Mouse (Mus musculus) cortical plate, adult 2 months (tissue): Measurements from ENCODE around the gene Stx11. TPM values are rescaled to one million over a fixed set of nuclear protein-coding genes. Genes with fewer than 3 reads are reported as not detected.

ENCODE experiments used
- H3K27ac ChIP-seq: fragments of 200-500 bp; 2 replicates; pipeline ENCODE4 v1.5.1; 2012; ENCODE audit warnings: low read length, control low read depth, inconsistent platforms; ENCODE audit not compliant: insufficient read depth
- H3K4me1 ChIP-seq: fragments of 200-500 bp; 2 replicates; pipeline ENCODE4 v1.6.1; 2011; ENCODE audit warnings: low read length; ENCODE audit not compliant: control insufficient read depth, insufficient read depth
- H3K4me3 ChIP-seq: fragments of 200-500 bp; 2 replicates; pipeline ENCODE4 v1.5.1; 2011; ENCODE audit warnings: mild to moderate bottlenecking, low read length, control low read depth; ENCODE audit not compliant: insufficient read depth
- CTCF ChIP-seq: fragments of 200-500 bp; IDR thresholded peaks from 2 replicates; pipeline ENCODE4 v1.5.1; 2011; ENCODE audit warnings: mild to moderate bottlenecking, control low read depth, low read length; ENCODE audit not compliant: insufficient read depth; ENCODE audit errors: extremely low read depth
- POLR2A ChIP-seq: fragments of 200-500 bp; IDR thresholded peaks from 2 replicates; pipeline ENCODE4 v1.6.1; 2011; ENCODE audit warnings: mild to moderate bottlenecking, low read length, control low read depth; ENCODE audit not compliant: insufficient read depth; ENCODE audit errors: extremely low read depth
- polyA plus RNA-seq: library from polyadenylated mRNA; depleted of rRNA; stranded (reverse); fragments of >200 nt; gene quantifications from 2 replicates; pipeline ENCODE4 v1.2.3, GENCODE M21; 2012

Gene Stx11
- polyA plus RNA-seq, 1 experiment: 0.25 TPM

GRCm38 (mm10) chr10:12936079-12936478, 28.0 kb downstream of the Stx11 start:
- TF ChIP-seq POLR2A: no peak
- TF ChIP-seq CTCF: no peak
- H3K4me3 ChIP-seq: no peak overlapping the region
- H3K27ac ChIP-seq: no peak overlapping the region
- H3K4me1 ChIP-seq: no peaks in the 10 kb centered on the region; the same call in 1 of the 2 replicates

GRCm38 (mm10) chr10:12935575-12935974, 28.5 kb downstream of the Stx11 start:
- Histone ChIP-seq H3K4me1 (no peaks in the 10 kb centered on the region), H3K4me3 (no peak overlapping the region), H3K27ac (no peak overlapping the region)
- TF ChIP-seq POLR2A (no peak), CTCF (no peak)

GRCm38 (mm10) chr10:12931492-12932400, 32.4 kb downstream of the Stx11 start:
- Histone ChIP-seq H3K4me3 (no peak overlapping the region), H3K4me1 (no peaks in the 10 kb centered on the region), H3K27ac (no peak overlapping the region)
- TF ChIP-seq POLR2A: no peak
- no peak for TF ChIP-seq CTCF

- TF ChIP-seq CTCF: no peak
- no peak for TF ChIP-seq POLR2A
- Histone ChIP-seq H3K27ac (no peak overlapping the region), H3K4me1 (no peaks in the 10 kb centered on the region), H3K4me3 (no peak overlapping the region)
Observed at GRCm38 (mm10) chr10:12930351-12930905, 33.7 kb downstream of the Stx11 start.

- TF ChIP-seq CTCF: no peak
- no peak overlapping the region for H3K27ac ChIP-seq
- H3K4me1 ChIP-seq: no peaks in the 10 kb centered on the region
- H3K4me3 ChIP-seq: no peak overlapping the region
Observed at GRCm38 (mm10) chr10:12929857-12930174, 34.3 kb downstream of the Stx11 start.

- Histone ChIP-seq H3K27ac (no peak overlapping the region), H3K4me3 (no peak overlapping the region), H3K4me1 (no peaks in the 10 kb centered on the region)
- TF ChIP-seq POLR2A (no peak), CTCF (no peak)
Observed at GRCm38 (mm10) chr10:12929149-12929856, 34.8 kb downstream of the Stx11 start.

GRCm38 (mm10) chr10:12928193-12928592, 35.9 kb downstream of the Stx11 start:
- TF ChIP-seq CTCF (no peak), POLR2A (no peak)
- Histone ChIP-seq H3K27ac (no peak overlapping the region), H3K4me1 (no peaks in the 10 kb centered on the region), H3K4me3 (no peak overlapping the region)

GRCm38 (mm10) chr10:12922574-12923353, 41.3 kb downstream of the Stx11 start:
- H3K27ac ChIP-seq: no peak overlapping the region
- H3K4me1 ChIP-seq: no peaks in the 10 kb centered on the region
- peak; percentile 33; the same call in 1 of the 2 replicates for TF ChIP-seq CTCF
- TF ChIP-seq POLR2A: no peak
- H3K4me3 ChIP-seq: peak overlapping the region; percentile 66

- Histone ChIP-seq H3K27ac (no peak overlapping the region), H3K4me1 (no peaks in the 10 kb centered on the region), H3K4me3 (peak overlapping the region; percentile 66)
- TF ChIP-seq CTCF (no peak), POLR2A (no peak)
Observed at GRCm38 (mm10) chr10:12922077-12922573, 42.0 kb downstream of the Stx11 start.
